Mouse (Mus musculus) limb, embryonic 14.5 days (tissue): ENCODE results near the gene Vps33a. TPM values are rescaled to one million over a fixed set of nuclear protein-coding genes. Genes with fewer than 3 reads are reported as not detected.

Experiments used
- ATAC-seq: fragments of 200-750 bp; cut with Nextera tagmentation; 2 replicates; pipeline ENCODE4 v1.8.0; 2017; ENCODE audit warnings: low read depth, moderate number of reproducible peaks, moderate TSS enrichment; ENCODE audit not compliant: low FRiP score
- DNase-seq: peaks from one replicate; pipeline ENCODE4 v3.0.0-alpha.2; 2015; ENCODE audit warnings: low spot score
- H3K27ac ChIP-seq: fragments of 300-500 bp; sonication (generic); replicated peaks from 2 replicates; pipeline ENCODE4 v1.5.1; 2014; ENCODE audit warnings: low read depth, mild to moderate bottlenecking, low read length, moderate library complexity, mixed read lengths
- H3K27me3 ChIP-seq: fragments of 300-500 bp; sonication (generic); 2 replicates; pipeline ENCODE4 v1.6.1; 2014; ENCODE audit warnings: low read length, mixed read lengths; ENCODE audit not compliant: control insufficient read depth, insufficient read depth
- H3K36me3 ChIP-seq: fragments of 300-500 bp; sonication (generic); 2 replicates; pipeline ENCODE4 v1.6.1; 2014; ENCODE audit warnings: mild to moderate bottlenecking, low read length, moderate library complexity, mixed read lengths; ENCODE audit not compliant: control insufficient read depth, insufficient read depth
- H3K4me1 ChIP-seq: fragments of 300-500 bp; sonication (generic); 2 replicates; pipeline ENCODE4 v1.6.1; 2014; ENCODE audit warnings: antibody characterized with exemption, low read length, mixed read lengths; ENCODE audit not compliant: control insufficient read depth, insufficient read depth
- H3K4me2 ChIP-seq: fragments of 300-500 bp; sonication (generic); replicated peaks from 2 replicates; pipeline ENCODE4 v1.6.1; 2014; ENCODE audit warnings: low read depth, mild to moderate bottlenecking, low read length, moderate library complexity; ENCODE audit not compliant: severe bottlenecking
- H3K4me3 ChIP-seq: fragments of 300-500 bp; sonication (generic); replicated peaks from 2 replicates; pipeline ENCODE4 v1.5.1; 2014; ENCODE audit warnings: low read length
- H3K9ac ChIP-seq: fragments of 300-500 bp; sonication (generic); 2 replicates; pipeline ENCODE4 v1.6.1; 2014; ENCODE audit warnings: mild to moderate bottlenecking, low read depth, low read length, moderate library complexity; ENCODE audit not compliant: severe bottlenecking
- H3K9me3 ChIP-seq: fragments of 300-500 bp; sonication (generic); 2 replicates; pipeline ENCODE4 v1.6.1; 2016; ENCODE audit warnings: low read length; ENCODE audit not compliant: control insufficient read depth
- POLR2A ChIP-seq: fragments of 200-500 bp; IDR thresholded peaks from 2 replicates; pipeline ENCODE4 v1.8.0; 2012; ENCODE audit warnings: inconsistent platforms, mild to moderate bottlenecking, moderate library complexity, borderline replicate concordance; ENCODE audit not compliant: insufficient read depth, insufficient read length; ENCODE audit errors: extremely low read depth
- WGBS: fragments of 180-500 bp; shearing (Covaris S2); extraction: QIAGEN DNeasy Blood & Tissue Kit; methylation state at CpG from one replicate; pipeline ENCODE4 v1.1.7; 2014; 5-methylcytosine and 5-hydroxymethylcytosine counted together
- polyA plus RNA-seq, 2 experiments: library from polyadenylated mRNA; depleted of rRNA in 1 of 2; stranded (reverse) in 1 of 2; unstranded in 1 of 2; fragments of >200 nt; fragmentation: Nextera tagmentation in 1 of 2; extraction: Ambion mirVana in 1 of 2; gene quantifications; 2 replicates each; pipeline versions ENCODE4 v1.2.1 to v1.2.3; 2012 to 2014

Gene Vps33a
- polyA plus RNA-seq, 2 experiments = 22.3 to 31.0 TPM

- DNase-seq (no peak), ATAC-seq (no peak)
- H3K27me3 ChIP-seq = no peaks in the 10 kb centered on the region
- H3K27ac ChIP-seq = no peak overlapping the region
- peaks cover 70% of the 10 kb centered on the region for H3K36me3 ChIP-seq
- TF ChIP-seq POLR2A = no peak
- H3K9me3 ChIP-seq = no peaks in the 10 kb centered on the region
- 93% methylated on average over 7 of the region's 7 CpGs for WGBS
- no peaks in the 10 kb centered on the region for H3K4me1 ChIP-seq
- no peak overlapping the region for H3K4me3 ChIP-seq
- no peak overlapping the region for H3K4me2 ChIP-seq
- no peak overlapping the region for H3K9ac ChIP-seq
Measured at GRCm38 (mm10) chr5:123609416-123609815, 36.6 kb upstream of the Vps33a start.

GRCm38 (mm10) chr5:123607211-123607669 lies 34.4 kb upstream of the Vps33a start:
- DNase-seq = no peak
- 96% methylated on average over 3 of the region's 3 CpGs for WGBS
- no peak for ATAC-seq
- no peak overlapping the region for H3K27ac ChIP-seq
- H3K4me2 ChIP-seq = no peak overlapping the region
- H3K4me3 ChIP-seq = no peak overlapping the region
- peaks cover 64% of the 10 kb centered on the region for H3K36me3 ChIP-seq
- H3K9ac ChIP-seq = no peak overlapping the region
- H3K4me1 ChIP-seq = no peaks in the 10 kb centered on the region
- H3K27me3 ChIP-seq = no peaks in the 10 kb centered on the region
- no peak for TF ChIP-seq POLR2A
- no peaks in the 10 kb centered on the region for H3K9me3 ChIP-seq

GRCm38 (mm10) chr5:123603496-123603895 lies 30.7 kb upstream of the Vps33a start:
- ATAC-seq = no peak
- Histone ChIP-seq H3K4me3 (no peak overlapping the region), H3K9me3 (no peaks in the 10 kb centered on the region), H3K9ac (no peak overlapping the region), H3K4me1 (no peaks in the 10 kb centered on the region), H3K27me3 (no peaks in the 10 kb centered on the region), H3K4me2 (no peak overlapping the region), H3K27ac (no peak overlapping the region), H3K36me3 (peaks cover 66% of the 10 kb centered on the region)
- DNase-seq = no peak
- no peak for TF ChIP-seq POLR2A
- WGBS = 69% methylated on average over 10 of the region's 11 CpGs

- H3K4me1 ChIP-seq = no peaks in the 10 kb centered on the region
- H3K27ac ChIP-seq = no peak overlapping the region
- no peaks in the 10 kb centered on the region for H3K27me3 ChIP-seq
- H3K36me3 ChIP-seq = peaks cover 63% of the 10 kb centered on the region
- no peak for DNase-seq
- no peak for TF ChIP-seq POLR2A
- no peak for ATAC-seq
- no peak overlapping the region for H3K4me3 ChIP-seq
- H3K4me2 ChIP-seq = no peak overlapping the region
- no peaks in the 10 kb centered on the region for H3K9me3 ChIP-seq
- 88% methylated on average over 6 of the region's 6 CpGs for WGBS
- H3K9ac ChIP-seq = no peak overlapping the region
Measured at GRCm38 (mm10) chr5:123602174-123602573, 29.3 kb upstream of the Vps33a start.

GRCm38 (mm10) chr5:123599319-123599718 lies 26.5 kb upstream of the Vps33a start:
- Histone ChIP-seq H3K9me3 (no peaks in the 10 kb centered on the region), H3K4me1 (no peaks in the 10 kb centered on the region), H3K4me2 (no peak overlapping the region), H3K36me3 (peaks cover 66% of the 10 kb centered on the region), H3K27me3 (no peaks in the 10 kb centered on the region), H3K9ac (no peak overlapping the region), H3K4me3 (no peak overlapping the region), H3K27ac (no peak overlapping the region)
- ATAC-seq (no peak), DNase-seq (no peak)
- 55% methylated on average over 6 of the region's 6 CpGs for WGBS
- TF ChIP-seq POLR2A = no peak
